Mouse (Mus musculus): ENCODE data around the gene Zmym3. TPM values are rescaled to one million over a fixed set of nuclear protein-coding genes. Genes with fewer than 3 reads are reported as not detected.
"Not testable (repeated sequence)": the region's sequence is repeated elsewhere in the genome, so short reads cannot be mapped to it uniquely, and the experiment has no call there.

The Zmym3 gene
- total RNA-seq, 2 experiments from 2014 or later: 25.1 to 47.2 TPM

- no peak for ATAC-seq (replicated peaks; ENCODE audit: poor library complexity)
These were observed 44.3 kb downstream of the Zmym3 start, which contains the start of gene Gjb1 for GRCm38 (mm10) chrX:101376190-101376968. Gene Gjb1, plus strand, starts transcription at chrX:101376378.

GRCm38 (mm10) chrX:101372946-101373345, 47.7 kb downstream of the Zmym3 start:
- no peak for ATAC-seq (replicated peaks; ENCODE audit: poor library complexity)

DNA sequence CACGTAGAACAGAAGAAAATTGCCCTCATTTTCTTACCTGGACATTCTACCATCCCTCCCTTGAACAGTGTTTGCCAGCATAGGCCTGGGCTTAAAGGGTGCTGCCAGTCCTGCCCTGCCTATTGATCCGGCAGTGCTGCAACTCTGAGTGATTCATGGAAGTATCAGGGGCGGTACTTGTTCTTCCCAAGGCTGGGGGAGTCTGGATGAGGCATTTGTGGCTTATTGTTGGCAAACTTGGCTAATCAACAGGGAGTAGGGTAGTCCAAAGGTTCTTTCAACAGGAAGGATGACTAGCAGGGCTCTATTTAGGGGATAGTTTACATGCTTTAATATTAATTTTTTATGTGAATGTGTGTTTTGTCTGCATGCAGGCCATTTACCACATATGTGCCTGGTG, 50.1 kb downstream of the Zmym3 start:
- no peak for ATAC-seq (replicated peaks; ENCODE audit: poor library complexity)

- ATAC-seq (replicated peaks; ENCODE audit: poor library complexity): no peak
These were observed 51.6 kb downstream of the Zmym3 start for GRCm38 (mm10) chrX:101369001-101369400.

DNA sequence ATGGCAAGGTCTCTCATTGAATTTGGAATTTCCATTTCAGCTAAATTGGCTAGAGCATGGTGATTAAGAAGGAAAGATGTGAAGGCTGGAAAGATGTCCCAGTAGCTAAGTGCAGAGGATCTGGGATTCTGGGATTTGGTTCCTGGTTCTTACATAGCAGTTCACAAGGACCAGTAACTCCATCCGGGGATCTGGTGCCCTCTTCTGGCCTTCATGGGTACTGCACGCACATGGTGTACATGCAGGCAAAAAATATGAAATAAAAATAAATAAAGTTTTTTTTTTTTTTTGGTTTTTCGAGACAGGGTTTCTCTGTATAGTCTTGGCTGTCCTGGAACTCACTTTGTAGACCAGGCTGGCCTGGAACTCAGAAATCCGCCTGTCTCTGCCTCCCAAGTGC, 61.7 kb downstream of the Zmym3 start:
- ATAC-seq (replicated peaks; ENCODE audit: poor library complexity): not testable (repeated sequence)

Other genes starting within 250 kb of the Zmym3 start
- gene Snx12, start 198.3 kb downstream of the Zmym3 start, total RNA-seq (2015): 39.8 and 40.7 TPM in 2 replicates
- 50.9 and 56.9 TPM in 2 replicates for gene Snx12, start 198.3 kb downstream of the Zmym3 start, total RNA-seq (2017)
- gene Foxo4, start 166.3 kb downstream of the Zmym3 start, total RNA-seq (2015): 5.8 and 6.0 TPM in 2 replicates
- gene Foxo4, start 166.3 kb downstream of the Zmym3 start, total RNA-seq (2017): 16.3 and 17.1 TPM in 2 replicates
- 1.0 TPM in 1 of 2 replicates, not detected in the other for gene Gm614, start 156.9 kb downstream of the Zmym3 start, total RNA-seq (2015)
- gene Gm614, start 156.9 kb downstream of the Zmym3 start, total RNA-seq (2017): 0.91 TPM in 1 of 2 replicates, not detected in the other
- 33.6 and 40.5 TPM in 2 replicates for gene Il2rg, start 152.6 kb downstream of the Zmym3 start, total RNA-seq (2015)
- 19.2 and 28.9 TPM in 2 replicates for gene Il2rg, start 152.6 kb downstream of the Zmym3 start, total RNA-seq (2017)
- gene Gm20489, start 151.8 kb downstream of the Zmym3 start, total RNA-seq (2015): not detected in 2 replicates
- not detected in 2 replicates for gene Gm20489, start 151.8 kb downstream of the Zmym3 start, total RNA-seq (2017)
- gene Med12, start 146.8 kb downstream of the Zmym3 start, total RNA-seq (2015): 54.0 and 64.0 TPM in 2 replicates
- gene Med12, start 146.8 kb downstream of the Zmym3 start, total RNA-seq (2017): 29.2 and 31.6 TPM in 2 replicates
- gene Nlgn3, start 121.7 kb downstream of the Zmym3 start, total RNA-seq (2015): not detected in 2 replicates
- gene Nlgn3, start 121.7 kb downstream of the Zmym3 start, total RNA-seq (2017): 0.24 TPM in 1 of 2 replicates, not detected in the other
- gene Gjb1, start 44.5 kb downstream of the Zmym3 start, total RNA-seq (2015): not detected in 2 replicates
- not detected in 2 replicates for gene Gjb1, start 44.5 kb downstream of the Zmym3 start, total RNA-seq (2017)
- gene Nono, start 8.5 kb upstream of the Zmym3 start, total RNA-seq (2015): 244 and 248 TPM in 2 replicates
- 452 and 507 TPM in 2 replicates for gene Nono, start 8.5 kb upstream of the Zmym3 start, total RNA-seq (2017)
- 0.88 and 1.9 TPM in 2 replicates for gene Itgb1bp2, start 28.2 kb upstream of the Zmym3 start, total RNA-seq (2015)
- gene Itgb1bp2, start 28.2 kb upstream of the Zmym3 start, total RNA-seq (2017): 0.12 TPM in 1 of 2 replicates, not detected in the other
- gene Taf1, start 111.9 kb upstream of the Zmym3 start, total RNA-seq (2015): 43.6 and 45.3 TPM in 2 replicates
- gene Taf1, start 111.9 kb upstream of the Zmym3 start, total RNA-seq (2017): 49.3 and 87.1 TPM in 2 replicates
- 85.2 and 148 TPM in 2 replicates for gene Ogt, start 219.2 kb upstream of the Zmym3 start, total RNA-seq (2015)
- 53.9 and 80.9 TPM in 2 replicates for gene Ogt, start 219.2 kb upstream of the Zmym3 start, total RNA-seq (2017)

Data from megakaryocyte progenitor cell, adult 5-6 weeks (primary cell).